Mouse (Mus musculus) layer of hippocampus, postnatal 10 days (tissue): ENCODE measurements around the gene Sgcd. TPM values are rescaled to one million over a fixed set of nuclear protein-coding genes. Genes with fewer than 3 reads are reported as not detected.
A peak's percentile ranks its signal among the peaks of the same experiment; 100 is the strongest.

Experiments
- DNase-seq, 2 experiments: peaks; one replicate each; pipeline ENCODE4 v3.0.0; 2021; ENCODE audit warnings: low spot score in 2 of 2
- long read RNA-seq: library from polyadenylated mRNA; stranded (forward); transcript quantifications from one replicate; pipeline ENCODE4 v2.0.0, GENCODE M21; 2023
- total RNA-seq, 2 experiments: library from RNA; stranded (reverse); gene quantifications; 2 replicates each; pipeline ENCODE4 v1.2.3; 2021

The Sgcd gene
- total RNA-seq: 10 to 100 TPM; 15.8 to 27.8 TPM
- long read RNA-seq, partial matches to known transcripts: 0 of 1 reads
- long read RNA-seq, other reads (novel, unspliced or antisense): 1 of 1 reads

- peak; percentile 56 to 70 for DNase-seq
Observed at GRCm38 (mm10) chr11:47988697-47989533, at the start of gene Sgcd. Gene Sgcd (minus strand): TSS chr11:47988969.

- DNase-seq: no peak
Observed at GRCm38 (mm10) chr11:48038051-48038450, 49.3 kb upstream of the Sgcd start.

GRCm38 (mm10) chr11:48012836-48013235 is 24.1 kb upstream of the Sgcd start:
- DNase-seq: no peak

GRCm38 (mm10) chr11:47988333-47988696 is 454 bp downstream of the Sgcd start:
- no peak for DNase-seq

GRCm38 (mm10) chr11:47987893-47988267 is 889 bp downstream of the Sgcd start:
- DNase-seq: peak in 1 of 2 experiments; percentile 36

- DNase-seq: peak; percentile 38 to 46
Observed at GRCm38 (mm10) chr11:47987251-47987892, 1.4 kb downstream of the Sgcd start.

- no peak for DNase-seq
Observed at GRCm38 (mm10) chr11:47982152-47982551, 6.6 kb downstream of the Sgcd start.

- no peak for DNase-seq
Observed at GRCm38 (mm10) chr11:47981108-47981507, 7.7 kb downstream of the Sgcd start.

- DNase-seq: no peak
Observed at GRCm38 (mm10) chr11:47953291-47953690, 35.5 kb downstream of the Sgcd start.

- DNase-seq: no peak
Observed at GRCm38 (mm10) chr11:47952366-47952765, 36.4 kb downstream of the Sgcd start.

- DNase-seq: no peak
Observed at GRCm38 (mm10) chr11:47939795-47940194, 49.0 kb downstream of the Sgcd start.

GRCm38 (mm10) chr11:47917616-47918015 is 71.2 kb downstream of the Sgcd start:
- DNase-seq: no peak

GRCm38 (mm10) chr11:47891617-47892172 is 97.1 kb downstream of the Sgcd start:
- no peak for DNase-seq

- peak; percentile 32 to 36 for DNase-seq
Observed at GRCm38 (mm10) chr11:47890315-47890714, 98.5 kb downstream of the Sgcd start.

GRCm38 (mm10) chr11:47885310-47885709 is 103.5 kb downstream of the Sgcd start:
- DNase-seq: peak; percentile 27 to 36

GRCm38 (mm10) chr11:47883545-47883944 is 105.2 kb downstream of the Sgcd start:
- DNase-seq: no peak

- no peak for DNase-seq
Observed at GRCm38 (mm10) chr11:47876633-47877170, 112.1 kb downstream of the Sgcd start.

- DNase-seq: no peak
Observed at GRCm38 (mm10) chr11:47845894-47846293, 142.9 kb downstream of the Sgcd start.

GRCm38 (mm10) chr11:47833283-47833682 is 155.5 kb downstream of the Sgcd start:
- DNase-seq: no peak

GRCm38 (mm10) chr11:47810307-47810706 is 178.5 kb downstream of the Sgcd start:
- no peak for DNase-seq

- DNase-seq: peak; percentile 15 to 20
Observed at GRCm38 (mm10) chr11:47804101-47804715, 184.6 kb downstream of the Sgcd start.

GRCm38 (mm10) chr11:47777916-47778226 is 210.9 kb downstream of the Sgcd start:
- no peak for DNase-seq
